Mouse (Mus musculus): Measurements from ENCODE around the gene Tmem132c. TPM values are rescaled to one million over a fixed set of nuclear protein-coding genes. Genes with fewer than 3 reads are reported as not detected.

The Tmem132c gene
- polyA plus RNA-seq, 2 experiments = 0.08 TPM; not detected in 1

- Histone ChIP-seq H3K36me3 (replicated peaks; ENCODE audit: control insufficient read depth, insufficient read depth, low read depth) (no peaks in the 10 kb centered on the region), H3K27me3 (ENCODE audit: control insufficient read depth, insufficient read depth, low read length) (no peaks in the 10 kb centered on the region), H3K4me2 (ENCODE audit: low read depth) (no peak overlapping the region), H3K4me1 (replicated peaks; ENCODE audit: control insufficient read depth in 2 of 2, insufficient read depth in 2 of 2, low read length in 1 of 2) (no peaks in the 10 kb centered on the region), H3K9me3 (ENCODE audit: control insufficient read depth, low read length) (no peaks in the 10 kb centered on the region), H3K4me3 (ENCODE audit: insufficient read depth in 1 of 2, low read depth in 2 of 2, low read length in 2 of 2) (no peak overlapping the region), H3K9ac (replicated peaks) (no peak overlapping the region), H3K27ac (no peak overlapping the region)
- no peak for TF ChIP-seq EP300 (IDR thresholded peaks at IDR 0.05; ENCODE audit: low read depth)
- no peak for TF ChIP-seq CTCF (IDR thresholded peaks at IDR 0.05; ENCODE audit: low read depth)
- DNase-seq (ENCODE audit: low read depth in 3 of 3, low spot score in 3 of 3) = no peak
- 63% methylated on average over 7 of the region's 7 CpGs for WGBS (ENCODE audit: insufficient replicate concordance)
- no peak for ATAC-seq (ENCODE audit: insufficient read depth)
Measured at GRCm38 (mm10) chr5:127291581-127291980, 50.0 kb downstream of the Tmem132c start.

GRCm38 (mm10) chr5:127293698-127294097 lies 52.1 kb downstream of the Tmem132c start:
- Histone ChIP-seq H3K36me3 (replicated peaks; ENCODE audit: control insufficient read depth, insufficient read depth, low read depth) (no peaks in the 10 kb centered on the region), H3K27ac (no peak overlapping the region), H3K4me2 (ENCODE audit: low read depth) (no peak overlapping the region), H3K27me3 (ENCODE audit: control insufficient read depth, insufficient read depth, low read length) (no peaks in the 10 kb centered on the region), H3K9ac (replicated peaks) (no peak overlapping the region), H3K4me1 (replicated peaks; ENCODE audit: control insufficient read depth in 2 of 2, insufficient read depth in 2 of 2, low read length in 1 of 2) (no peaks in the 10 kb centered on the region), H3K4me3 (ENCODE audit: insufficient read depth in 1 of 2, low read depth in 2 of 2, low read length in 2 of 2) (no peak overlapping the region), H3K9me3 (ENCODE audit: control insufficient read depth, low read length) (no peaks in the 10 kb centered on the region)
- WGBS (ENCODE audit: insufficient replicate concordance) = 66% methylated on average over 3 of the region's 3 CpGs
- TF ChIP-seq EP300 (IDR thresholded peaks at IDR 0.05; ENCODE audit: low read depth) (no peak), CTCF (IDR thresholded peaks at IDR 0.05; ENCODE audit: low read depth) (no peak)
- DNase-seq (ENCODE audit: low read depth in 3 of 3, low spot score in 3 of 3) (no peak), ATAC-seq (ENCODE audit: insufficient read depth) (no peak)

GRCm38 (mm10) chr5:127297461-127297860 lies 55.9 kb downstream of the Tmem132c start:
- WGBS (ENCODE audit: insufficient replicate concordance) = 69% methylated on average over 5 of the region's 5 CpGs
- Histone ChIP-seq H3K36me3 (replicated peaks; ENCODE audit: control insufficient read depth, insufficient read depth, low read depth) (no peaks in the 10 kb centered on the region), H3K27ac (no peak overlapping the region), H3K27me3 (ENCODE audit: control insufficient read depth, insufficient read depth, low read length) (no peaks in the 10 kb centered on the region), H3K9me3 (ENCODE audit: control insufficient read depth, low read length) (no peaks in the 10 kb centered on the region), H3K4me1 (replicated peaks; ENCODE audit: control insufficient read depth in 2 of 2, insufficient read depth in 2 of 2, low read length in 1 of 2) (no peaks in the 10 kb centered on the region; a peak in 1 of 4 replicates), H3K4me3 (ENCODE audit: insufficient read depth in 1 of 2, low read depth in 2 of 2, low read length in 2 of 2) (no peak overlapping the region), H3K4me2 (ENCODE audit: low read depth) (no peak overlapping the region), H3K9ac (replicated peaks) (no peak overlapping the region)
- DNase-seq (ENCODE audit: low read depth in 3 of 3, low spot score in 3 of 3) = no peak
- TF ChIP-seq CTCF (IDR thresholded peaks at IDR 0.05; ENCODE audit: low read depth) (no peak), EP300 (IDR thresholded peaks at IDR 0.05; ENCODE audit: low read depth) (no peak)
- no peak for ATAC-seq (ENCODE audit: insufficient read depth)

- no peaks in the 10 kb centered on the region for H3K27me3 ChIP-seq (ENCODE audit: control insufficient read depth, insufficient read depth, low read length)
- TF ChIP-seq CTCF (IDR thresholded peaks at IDR 0.05; ENCODE audit: low read depth) (no peak), EP300 (IDR thresholded peaks at IDR 0.05; ENCODE audit: low read depth) (no peak)
- H3K27ac ChIP-seq = no peak overlapping the region
- ATAC-seq (ENCODE audit: insufficient read depth) = no peak
- no peaks in the 10 kb centered on the region for H3K36me3 ChIP-seq (replicated peaks; ENCODE audit: control insufficient read depth, insufficient read depth, low read depth)
- H3K4me2 ChIP-seq (ENCODE audit: low read depth) = no peak overlapping the region
- WGBS (ENCODE audit: insufficient replicate concordance) = 46% methylated on average over 2 of the region's 2 CpGs
- no peaks in the 10 kb centered on the region for H3K9me3 ChIP-seq (ENCODE audit: control insufficient read depth, low read length)
- H3K4me1 ChIP-seq (replicated peaks; ENCODE audit: control insufficient read depth in 2 of 2, insufficient read depth in 2 of 2, low read length in 1 of 2) = no peaks in the 10 kb centered on the region; a peak in 1 of 4 replicates
- no peak for DNase-seq (ENCODE audit: low read depth in 3 of 3, low spot score in 3 of 3)
- H3K9ac ChIP-seq (replicated peaks) = no peak overlapping the region
- no peak overlapping the region for H3K4me3 ChIP-seq (ENCODE audit: insufficient read depth in 1 of 2, low read depth in 2 of 2, low read length in 2 of 2)
Measured at GRCm38 (mm10) chr5:127298060-127298459, 56.5 kb downstream of the Tmem132c start.

- no peak overlapping the region for H3K4me3 ChIP-seq (ENCODE audit: insufficient read depth in 1 of 2, low read depth in 2 of 2, low read length in 2 of 2)
- no peak overlapping the region for H3K27ac ChIP-seq
- no peaks in the 10 kb centered on the region for H3K27me3 ChIP-seq (ENCODE audit: control insufficient read depth, insufficient read depth, low read length)
- no peaks in the 10 kb centered on the region; a peak in 1 of 4 replicates for H3K4me1 ChIP-seq (replicated peaks; ENCODE audit: control insufficient read depth in 2 of 2, insufficient read depth in 2 of 2, low read length in 1 of 2)
- H3K36me3 ChIP-seq (replicated peaks; ENCODE audit: control insufficient read depth, insufficient read depth, low read depth) = no peaks in the 10 kb centered on the region
- H3K9me3 ChIP-seq (ENCODE audit: control insufficient read depth, low read length) = no peaks in the 10 kb centered on the region
- H3K4me2 ChIP-seq (ENCODE audit: low read depth) = no peak overlapping the region
- 37% methylated on average over 1 of the region's 1 CpGs for WGBS (ENCODE audit: insufficient replicate concordance)
- ATAC-seq (ENCODE audit: insufficient read depth) (no peak), DNase-seq (ENCODE audit: low read depth in 3 of 3, low spot score in 3 of 3) (no peak)
- no peak overlapping the region for H3K9ac ChIP-seq (replicated peaks)
- TF ChIP-seq EP300 (IDR thresholded peaks at IDR 0.05; ENCODE audit: low read depth) (no peak), CTCF (IDR thresholded peaks at IDR 0.05; ENCODE audit: low read depth) (no peak)
Measured at GRCm38 (mm10) chr5:127299010-127299409, 57.4 kb downstream of the Tmem132c start.

Data from liver, embryonic 14.5 days (tissue).